Mouse (Mus musculus): ENCODE measurements around the gene Snd1.

Gene Snd1

DNA sequence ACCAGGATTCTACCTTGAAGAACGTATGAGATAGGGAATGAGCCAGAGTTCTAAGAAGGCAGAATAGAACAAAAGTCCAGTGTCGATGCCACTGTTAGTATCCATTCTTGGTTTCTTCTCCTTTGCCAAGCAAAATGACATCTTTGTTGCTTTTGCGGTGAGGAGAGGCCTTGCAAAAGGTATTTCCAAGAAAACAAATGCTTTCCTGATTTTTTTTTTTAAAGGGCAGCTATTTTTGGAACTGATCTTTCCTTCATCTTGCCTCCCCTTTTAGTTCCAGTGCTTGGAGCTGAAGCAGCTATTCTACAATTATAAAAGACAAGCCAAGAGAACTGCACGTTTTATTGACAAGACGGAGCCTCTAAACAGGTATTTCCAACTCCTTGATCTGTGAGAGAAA, at the start of gene Snd1:
Gene Snd1, plus strand, starts transcription at position 301 of the 400 bp plus-strand sequence.
- DNase-seq (ENCODE audit: low spot score), result no peak

GRCm38 (mm10) chr6:28427096-28427839, 47.7 kb upstream of the Snd1 start, which contains the start of gene Fscn3:
Gene Fscn3, plus strand, starts transcription at chr6:28427789.
- no peak for DNase-seq (ENCODE audit: low spot score)

DNA sequence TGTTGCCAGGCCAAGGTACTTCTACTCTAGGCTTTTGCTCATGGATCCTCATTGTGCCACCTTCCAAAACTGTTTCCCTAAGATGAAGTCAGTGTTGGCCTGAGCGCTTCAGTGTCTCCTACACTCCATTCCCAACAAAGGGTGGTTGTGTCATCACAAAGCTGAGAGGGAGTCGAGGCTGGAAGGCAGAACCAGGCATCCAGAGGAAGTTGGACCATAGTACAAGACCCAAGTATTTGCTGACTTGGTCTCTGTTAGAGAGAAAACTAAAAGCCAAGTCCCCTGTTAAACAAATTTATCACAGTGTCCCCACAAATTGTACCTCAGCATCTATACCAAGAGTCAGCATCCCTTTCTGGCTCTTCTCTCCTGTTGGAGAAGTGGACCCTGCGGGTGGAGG, 46.6 kb upstream of the Snd1 start, which contains the start of gene Gcc1:
Gene Gcc1, minus strand, starts transcription at position 101 of the 400 bp plus-strand sequence.
- no peak for DNase-seq (ENCODE audit: low spot score)

- no peak for DNase-seq (ENCODE audit: low spot score)
These were observed 45.1 kb upstream of the Snd1 start for GRCm38 (mm10) chr6:28429870-28430269.

- peak; percentile 71 for DNase-seq (ENCODE audit: low spot score)
These were observed 44.0 kb upstream of the Snd1 start for GRCm38 (mm10) chr6:28430795-28431537.

- DNase-seq (ENCODE audit: low spot score), result no peak
These were observed 43.4 kb upstream of the Snd1 start for GRCm38 (mm10) chr6:28431538-28431855.

DNA sequence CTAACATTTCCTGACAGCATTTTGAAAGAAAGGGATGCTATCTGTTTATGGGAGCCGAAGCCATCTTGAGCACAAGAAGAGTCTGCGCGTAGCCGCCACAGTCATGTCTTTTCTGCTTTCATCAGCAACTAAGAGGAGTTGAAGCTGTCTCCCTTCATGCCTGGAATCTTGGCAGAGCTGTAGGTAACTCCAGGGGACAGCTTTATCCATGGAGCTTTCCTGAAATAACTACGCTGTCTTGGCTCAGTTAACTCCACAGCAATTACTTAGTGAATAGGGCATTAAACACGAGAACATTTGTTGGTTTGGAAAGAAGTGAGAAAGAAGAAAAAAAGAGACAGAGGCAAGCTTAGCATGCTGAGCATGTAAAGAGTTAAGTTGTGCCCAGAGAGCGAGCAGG, 27.0 kb upstream of the Snd1 start:
- DNase-seq (ENCODE audit: low spot score), result no peak

GRCm38 (mm10) chr6:28449253-28449652, 25.7 kb upstream of the Snd1 start, which contains the start of gene Pax4:
Gene Pax4, minus strand, starts transcription at chr6:28449353.
- DNase-seq (ENCODE audit: low spot score), result no peak

DNA sequence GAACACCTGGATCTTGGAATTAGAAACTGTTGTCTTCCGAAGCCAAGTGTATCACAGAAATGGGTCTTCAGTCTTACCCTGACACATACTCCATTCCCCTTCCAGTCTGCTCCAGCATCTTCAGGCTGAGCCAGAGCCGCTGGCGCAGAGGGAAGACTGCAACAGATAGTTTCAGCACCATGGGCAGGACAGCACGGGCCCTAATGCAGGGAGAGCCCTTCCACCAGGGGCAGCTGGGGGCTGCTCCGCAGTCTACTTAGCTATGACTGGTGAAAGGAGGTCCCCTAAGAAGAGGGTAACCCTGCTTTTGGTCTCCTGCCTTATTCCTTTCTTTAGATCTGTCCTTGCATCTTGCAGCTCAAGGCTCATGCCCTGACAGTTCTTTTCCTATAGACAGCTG, 24.5 kb upstream of the Snd1 start:
- no peak for DNase-seq (ENCODE audit: low spot score)

GRCm38 (mm10) chr6:28450977-28451376, 24.0 kb upstream of the Snd1 start:
- DNase-seq (ENCODE audit: low spot score), result no peak

DNA sequence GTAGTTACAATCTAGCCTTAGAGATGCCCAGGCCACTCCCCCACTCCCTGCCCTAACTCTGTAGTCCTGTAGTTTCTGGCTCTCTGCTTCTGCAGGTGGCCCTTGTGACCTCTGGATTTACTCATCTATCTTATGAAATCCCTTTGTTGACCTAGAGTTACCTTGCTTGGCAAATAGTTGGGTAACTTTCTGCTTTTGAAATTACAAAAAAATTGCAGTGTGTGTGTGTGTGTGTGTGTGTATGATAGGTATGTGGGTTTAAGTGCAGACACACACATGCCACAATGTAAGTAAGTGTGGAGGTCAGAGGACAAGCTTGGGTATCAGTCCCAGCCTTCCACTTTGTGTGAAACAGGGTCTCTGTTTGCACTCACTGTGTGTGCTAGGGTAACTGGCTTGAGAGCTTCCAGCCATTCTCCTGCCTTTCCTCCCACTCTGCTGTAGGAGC, 15.7 kb upstream of the Snd1 start:
- peak; percentile 36 for DNase-seq (ENCODE audit: low spot score)

DNA sequence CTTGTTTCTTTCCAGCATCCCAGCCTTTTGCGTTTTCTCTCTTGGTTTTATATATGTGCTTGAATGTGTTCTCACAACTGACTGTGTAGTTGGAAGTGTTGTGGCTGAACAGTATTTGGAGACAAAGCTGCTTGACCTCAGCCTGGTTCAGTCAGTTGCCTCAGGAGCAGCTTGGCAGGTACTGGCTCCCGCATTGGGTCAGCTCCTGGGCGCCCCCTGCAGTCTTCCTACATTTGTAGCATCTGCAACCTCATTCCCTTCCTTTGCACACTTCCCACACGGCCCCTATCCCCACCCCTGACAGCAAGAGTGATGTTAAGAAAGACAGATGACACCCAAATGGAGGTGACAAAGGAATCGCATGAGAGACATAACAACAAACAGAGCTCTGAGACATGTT, 14.4 kb upstream of the Snd1 start:
- DNase-seq (ENCODE audit: low spot score), result peak; percentile 33

GRCm38 (mm10) chr6:28464630-28465029, 10.3 kb upstream of the Snd1 start:
- no peak for DNase-seq (ENCODE audit: low spot score)

GRCm38 (mm10) chr6:28470017-28470602, 4.8 kb upstream of the Snd1 start:
- DNase-seq (ENCODE audit: low spot score), result no peak

- DNase-seq (ENCODE audit: low spot score), result no peak
These were observed 4.3 kb upstream of the Snd1 start for GRCm38 (mm10) chr6:28470621-28471020.

DNA sequence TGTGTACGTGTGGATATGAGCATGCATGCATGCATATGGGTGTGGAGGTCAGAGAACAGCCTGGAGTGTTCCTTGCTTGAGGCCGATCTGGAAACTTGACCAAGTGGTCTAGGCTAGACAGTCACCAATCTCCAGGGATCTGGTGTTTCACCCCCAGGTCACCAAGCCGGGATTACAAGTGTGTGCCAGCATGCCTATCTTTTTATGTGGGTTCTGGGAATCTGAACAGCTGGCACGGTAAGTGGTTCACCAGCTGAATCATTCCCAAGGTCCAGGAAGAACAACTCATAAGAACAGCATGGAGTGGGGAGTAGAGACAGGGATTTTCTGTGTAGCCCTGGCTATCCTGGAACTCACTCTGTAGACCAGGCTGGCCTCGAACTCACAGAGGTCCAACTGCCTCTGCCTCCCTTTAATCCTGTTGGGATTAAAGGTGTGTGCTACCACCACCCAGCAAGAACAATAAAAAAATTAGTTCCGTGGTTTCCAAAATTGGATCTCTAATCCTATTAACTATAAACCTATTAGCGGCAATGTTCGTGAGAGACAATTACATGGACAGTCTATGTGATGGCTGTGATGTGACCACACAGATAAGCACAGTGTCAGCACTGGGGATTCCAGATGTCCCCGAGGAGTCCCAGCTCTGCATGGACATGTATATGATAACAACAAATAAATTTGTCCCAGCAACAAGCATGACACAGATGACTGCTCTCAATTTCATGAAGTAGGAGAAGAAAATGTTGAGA, 3.5 kb upstream of the Snd1 start:
- no peak for DNase-seq (ENCODE audit: low spot score)

GRCm38 (mm10) chr6:28474211-28474610, 728 bp upstream of the Snd1 start:
- no peak for DNase-seq (ENCODE audit: low spot score)

- peak; percentile 99 for DNase-seq (ENCODE audit: low spot score)
These were observed 5.2 kb downstream of the Snd1 start for GRCm38 (mm10) chr6:28479865-28480751.

- peak; percentile 32 for DNase-seq (ENCODE audit: low spot score)
These were observed 6.0 kb downstream of the Snd1 start for GRCm38 (mm10) chr6:28480752-28481492.

DNA sequence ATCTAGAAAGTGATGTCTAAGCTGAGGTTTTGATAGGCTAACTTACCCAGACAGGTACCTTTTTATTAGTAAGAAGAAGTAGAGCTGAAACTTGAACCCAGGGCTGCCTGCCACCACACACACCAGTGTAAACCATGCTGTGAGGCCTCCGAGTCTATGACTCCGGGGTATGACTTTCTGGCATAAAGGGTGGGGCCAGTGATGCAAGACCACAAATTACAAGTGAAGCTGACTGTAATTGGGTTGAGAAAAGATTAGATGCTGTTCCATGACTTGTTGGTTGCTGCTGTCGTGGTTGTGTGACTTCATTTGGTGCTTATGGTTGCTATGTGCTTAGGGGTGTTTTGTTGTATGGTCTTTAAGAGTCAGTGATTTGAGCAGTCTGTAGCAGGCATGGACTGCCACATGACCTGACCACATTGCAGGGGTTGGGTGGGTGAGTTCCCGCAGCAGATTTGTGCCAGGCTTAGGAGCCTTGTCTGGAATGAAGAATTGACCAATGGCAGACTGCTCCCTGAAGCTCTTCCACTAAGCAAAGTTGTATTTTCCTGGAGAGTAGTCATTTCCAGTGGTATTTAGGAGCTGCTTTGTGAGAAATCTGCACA, 7.9 kb downstream of the Snd1 start:
- DNase-seq (ENCODE audit: low spot score), result no peak

Data from yolk sac, embryonic 10.5 days (tissue).